Mouse (Mus musculus): Measurements from ENCODE around the gene Vstm2a.

The Vstm2a gene

DNA sequence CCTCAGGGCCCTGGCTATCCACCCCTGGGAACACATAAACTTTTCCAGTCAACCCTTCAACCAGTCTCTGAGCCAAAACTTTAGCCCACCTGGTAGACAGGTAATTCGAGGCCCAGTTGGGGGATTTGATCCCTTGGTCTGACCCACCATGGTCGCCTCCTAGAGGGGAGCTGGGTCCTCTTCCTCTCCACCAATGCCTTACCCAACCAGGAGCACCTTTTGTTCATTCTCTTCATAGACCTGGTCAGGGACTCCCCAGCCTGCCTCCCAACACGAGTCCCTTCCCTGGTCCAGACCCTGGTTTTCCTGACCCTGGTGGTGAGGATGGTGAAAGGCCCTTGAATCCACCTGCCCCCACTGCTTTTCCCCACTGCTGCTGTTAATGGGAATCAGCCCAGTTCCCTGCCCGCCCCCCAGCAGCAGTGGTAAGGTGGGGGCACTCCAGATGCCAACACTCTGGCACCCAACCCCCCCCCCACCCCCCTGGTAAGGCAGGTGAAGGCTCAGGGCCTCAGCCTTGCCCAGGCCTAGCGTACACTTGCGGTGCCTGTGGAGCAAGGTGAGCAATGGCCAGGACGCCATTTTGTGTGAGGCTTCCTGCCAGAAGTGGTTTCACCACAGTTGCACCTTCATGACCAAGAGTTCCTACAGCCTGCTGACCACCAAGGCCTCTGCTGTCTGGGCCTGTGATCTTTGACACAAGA, 182.2 kb downstream of the Vstm2a start:
- no peak for DNase-seq (ENCODE audit: low spot score)

Data from yolk sac, embryonic 10.5 days (tissue).